Mouse (Mus musculus) kidney, postnatal 14 days (tissue): Measurements from ENCODE around the gene Nkx6-2.

Experiments
- DNase-seq: peaks from one replicate; pipeline ENCODE4 v3.0.0; 2022; ENCODE audit warnings: mixed read lengths

Nkx6-2 gene

GRCm38 (mm10) chr7:139582595-139582994, at the start of gene Nkx6-2:
Nkx6-2 (minus strand) TSS chr7:139582797.
- peak; percentile 65 for DNase-seq

DNA sequence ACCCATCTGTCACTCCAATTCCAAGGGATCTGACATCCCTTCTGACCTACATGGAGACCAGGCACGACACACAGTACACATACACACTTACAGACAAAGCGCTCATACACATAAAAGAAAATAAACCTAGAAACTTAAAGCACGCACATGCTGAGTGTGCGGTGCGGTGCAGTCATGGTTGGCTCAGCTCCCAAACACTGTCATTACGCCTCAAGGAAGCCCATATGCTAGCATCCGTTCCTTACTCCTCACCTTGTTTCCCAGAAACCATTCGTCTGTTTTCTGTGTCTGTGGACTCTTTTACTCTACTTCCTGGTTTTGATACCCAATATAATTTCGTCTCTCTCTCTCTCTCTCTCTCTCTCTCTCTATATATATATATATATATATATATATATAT, 42.6 kb upstream of the Nkx6-2 start:
- DNase-seq: no peak

- DNase-seq: no peak
These were observed 40.0 kb upstream of the Nkx6-2 start for GRCm38 (mm10) chr7:139622568-139622967.

- DNase-seq: peak; percentile 53
These were observed 33.5 kb upstream of the Nkx6-2 start for GRCm38 (mm10) chr7:139615767-139616766.

DNA sequence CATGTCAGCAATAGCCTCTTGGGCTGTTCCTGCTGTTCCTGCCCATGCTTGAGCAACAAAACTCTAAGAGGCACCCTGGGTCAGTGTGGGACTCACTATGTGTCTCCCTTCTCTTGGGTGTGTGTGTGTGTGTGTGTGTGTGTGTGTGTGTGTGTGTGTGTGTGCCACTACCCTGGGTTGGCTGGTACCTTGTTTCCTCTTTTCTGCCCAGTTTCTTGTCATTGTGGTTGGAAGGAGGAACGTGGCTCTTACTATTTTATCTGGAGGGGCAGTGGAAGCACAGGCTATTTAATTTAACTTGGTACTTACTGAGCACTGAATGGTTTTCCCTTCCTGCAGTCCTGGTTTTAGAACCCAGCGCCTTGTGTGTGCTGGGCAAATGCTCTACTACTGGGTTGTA, 27.7 kb upstream of the Nkx6-2 start:
- no peak for DNase-seq

GRCm38 (mm10) chr7:139595862-139596261, 13.3 kb upstream of the Nkx6-2 start:
- DNase-seq: no peak

DNA sequence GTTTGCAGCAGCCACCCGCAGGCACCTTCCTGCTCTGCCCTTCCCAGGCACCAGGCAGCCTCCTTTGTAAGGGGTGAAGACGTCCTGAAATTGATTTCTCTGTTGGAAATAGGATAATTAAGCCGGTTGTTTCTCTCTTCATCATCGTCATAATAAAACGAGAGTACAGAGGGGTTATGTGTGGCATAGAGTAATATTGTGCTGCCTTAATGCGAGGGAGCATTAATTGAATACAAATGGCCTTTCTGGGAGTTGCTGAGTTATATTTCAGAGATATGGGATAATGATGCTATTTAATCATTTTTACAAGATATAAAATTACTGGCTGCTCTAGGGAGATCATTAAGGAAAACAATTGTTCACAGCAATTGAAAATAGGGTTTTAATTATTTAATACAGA, 12.7 kb upstream of the Nkx6-2 start:
- DNase-seq: no peak

GRCm38 (mm10) chr7:139591311-139591710, 8.7 kb upstream of the Nkx6-2 start:
- no peak for DNase-seq

GRCm38 (mm10) chr7:139590302-139590701, 7.7 kb upstream of the Nkx6-2 start:
- DNase-seq: peak; percentile 48

DNA sequence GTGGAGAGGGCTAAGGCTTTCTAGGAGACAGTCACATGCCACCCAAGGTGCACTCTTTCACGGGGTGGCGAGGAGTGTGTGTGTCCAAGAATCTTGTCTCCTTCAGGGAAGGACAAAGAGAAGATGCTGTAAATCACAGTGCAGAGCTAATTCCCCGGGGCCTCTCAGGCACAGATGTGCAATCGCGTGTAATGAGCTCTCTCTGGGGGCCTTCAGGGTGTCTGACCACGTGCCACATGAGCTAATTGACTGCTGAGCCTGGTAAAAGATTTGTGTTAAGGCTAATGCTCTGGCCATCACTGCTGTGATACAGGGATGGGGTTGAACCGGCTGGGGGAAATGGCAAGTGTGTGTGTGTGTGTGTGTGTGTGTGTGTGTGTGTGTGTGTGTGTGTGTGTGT, 5.3 kb upstream of the Nkx6-2 start:
- no peak for DNase-seq

GRCm38 (mm10) chr7:139585183-139585821, 2.7 kb upstream of the Nkx6-2 start:
- DNase-seq: no peak

DNA sequence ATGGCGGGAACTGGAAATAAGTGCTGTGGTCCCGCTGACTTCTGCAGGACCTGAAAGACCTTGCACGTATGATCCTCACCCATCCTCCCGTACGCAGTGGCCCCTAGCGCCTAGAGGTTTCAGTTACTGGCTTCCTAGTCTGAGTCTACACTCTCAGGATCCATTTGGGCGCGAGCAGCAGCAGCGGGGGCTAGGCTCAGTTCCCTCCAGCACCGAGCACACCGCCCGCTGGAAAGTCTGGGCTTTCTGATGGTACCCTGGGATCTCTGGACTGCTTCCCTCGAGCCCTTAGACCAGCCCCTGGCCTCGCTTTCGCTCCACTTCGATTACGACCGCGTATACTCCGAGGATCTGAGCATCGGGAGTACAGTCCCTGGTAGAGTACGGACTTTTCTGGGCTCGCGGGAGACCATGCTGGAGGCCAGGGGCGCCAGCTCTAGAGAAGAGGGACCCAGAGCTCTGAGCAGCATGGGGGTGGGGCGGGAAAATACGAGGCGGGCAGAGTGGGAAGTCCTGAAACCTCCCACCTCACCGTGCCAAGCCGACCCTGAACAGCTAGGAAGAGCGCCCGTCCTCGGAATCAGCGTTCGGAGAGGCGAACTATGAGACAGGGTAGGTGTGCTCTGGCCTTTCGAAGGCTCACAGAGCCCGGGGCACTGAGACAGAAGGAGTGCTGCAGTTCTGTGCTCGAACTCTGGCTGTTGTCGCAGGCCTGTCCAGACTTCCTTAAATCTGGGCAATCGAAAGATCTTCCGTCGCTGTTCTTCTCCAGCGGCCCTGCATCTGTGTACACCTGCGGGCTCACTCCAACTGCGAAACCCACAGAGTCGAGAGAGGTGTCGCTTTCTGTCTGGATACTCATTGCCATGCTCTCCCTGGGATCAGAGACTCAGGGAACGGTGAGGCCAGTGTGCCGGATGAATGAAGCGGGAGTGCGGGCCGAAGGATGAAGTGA, 1.9 kb upstream of the Nkx6-2 start:
- peak; percentile 25 for DNase-seq

GRCm38 (mm10) chr7:139583094-139583737, 619 bp upstream of the Nkx6-2 start:
- no peak for DNase-seq

DNA sequence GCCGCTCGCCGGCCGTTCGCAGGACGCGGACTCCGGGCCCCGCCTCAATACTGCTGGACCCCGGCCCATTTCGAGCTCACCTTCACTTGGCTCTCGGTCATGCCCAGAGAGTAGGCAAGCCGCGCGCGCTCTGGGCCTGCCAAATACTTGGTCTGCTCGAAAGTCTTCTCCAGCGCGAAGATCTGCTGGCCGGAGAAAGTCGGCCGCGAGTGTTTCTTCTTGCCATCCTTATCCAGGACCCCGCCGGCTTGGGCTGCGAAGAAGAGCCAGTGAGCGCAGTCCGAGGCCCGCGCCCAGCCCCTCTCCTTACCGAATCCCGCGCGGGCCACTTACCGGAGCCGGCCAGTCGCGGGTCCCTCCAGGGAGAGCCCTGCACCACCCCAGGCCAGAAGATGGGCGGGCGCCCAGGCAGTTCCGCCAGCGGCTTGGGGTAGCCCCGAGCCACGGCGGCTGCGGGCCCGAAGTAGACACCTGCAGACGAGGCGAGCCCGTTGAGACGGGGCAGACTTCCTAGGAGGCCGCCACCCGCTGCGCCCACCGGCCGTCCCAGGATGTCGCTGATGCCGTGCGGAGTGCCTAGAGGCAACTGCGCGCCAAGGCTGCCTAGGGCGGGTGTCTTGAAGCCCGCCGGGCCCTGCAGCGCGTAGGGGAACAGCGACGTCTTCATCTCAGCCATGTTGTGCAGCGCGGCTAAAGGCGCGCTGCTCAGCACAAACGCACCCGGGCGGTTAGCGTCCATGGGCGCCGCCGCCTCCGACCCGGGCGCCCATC, 611 bp downstream of the Nkx6-2 start:
- DNase-seq: peak; percentile 17

- peak; percentile 13 for DNase-seq
These were observed 1.5 kb downstream of the Nkx6-2 start for GRCm38 (mm10) chr7:139580851-139581775.

GRCm38 (mm10) chr7:139579261-139579905, 3.2 kb downstream of the Nkx6-2 start:
- DNase-seq: no peak

DNA sequence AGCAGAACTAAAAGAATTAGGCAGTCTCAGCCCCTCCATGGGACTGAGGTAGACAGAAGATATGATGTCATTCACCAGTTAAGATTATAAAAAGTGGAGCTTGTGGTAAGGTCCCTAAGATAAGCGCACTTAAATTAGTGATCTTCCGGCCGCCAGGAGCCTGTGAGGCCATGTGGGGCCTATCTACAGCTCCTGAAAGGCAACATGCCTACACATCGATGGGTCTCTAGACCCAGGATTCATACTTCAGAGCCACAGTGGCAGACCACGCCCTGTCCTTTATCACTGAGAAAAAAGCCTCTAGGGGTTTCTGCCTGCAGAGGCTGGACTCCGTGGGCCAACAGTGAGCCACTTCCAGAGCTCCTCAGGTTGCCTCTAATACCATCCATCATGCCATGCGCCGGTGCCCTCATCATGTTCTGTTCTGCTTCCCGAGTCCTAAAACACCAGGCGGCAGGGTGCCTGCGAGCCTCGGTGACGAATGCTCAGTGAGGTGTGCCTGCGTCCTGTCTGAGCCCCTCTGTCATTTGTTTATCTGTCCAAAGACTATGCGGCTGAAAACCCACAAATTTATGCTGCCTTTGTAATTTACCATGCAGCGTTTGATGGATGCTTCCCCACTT, 6.4 kb downstream of the Nkx6-2 start:
- no peak for DNase-seq

GRCm38 (mm10) chr7:139572665-139573064, 9.9 kb downstream of the Nkx6-2 start:
- no peak for DNase-seq

GRCm38 (mm10) chr7:139570788-139571187, 11.8 kb downstream of the Nkx6-2 start:
- DNase-seq: peak; percentile 22
